Mouse (Mus musculus) brain, adult 10 weeks (tissue): Measurements from ENCODE around the gene Slc11a1. TPM values are rescaled to one million over a fixed set of nuclear protein-coding genes. Genes with fewer than 3 reads are reported as not detected.

ENCODE experiments used
- polyA plus RNA-seq: library from polyadenylated mRNA; stranded (reverse); fragments of 350-450 nt; fragmentation: Illumina TruSeq; extraction: RNeasy Lipid Tissue Mini Kit (QIAGEN cat#74804); gene quantifications from one replicate; pipeline ENCODE4 v1.2.3, GENCODE M21; 2015; ENCODE audit warnings: low read depth, low replicate concordance

The Slc11a1 gene
- polyA plus RNA-seq: 5.6 TPM

GRCm38 (mm10) chr1:74374980-74375379 lies at the start of gene Slc11a1:
Slc11a1 (plus strand) TSS chr1:74375195.

DNA sequence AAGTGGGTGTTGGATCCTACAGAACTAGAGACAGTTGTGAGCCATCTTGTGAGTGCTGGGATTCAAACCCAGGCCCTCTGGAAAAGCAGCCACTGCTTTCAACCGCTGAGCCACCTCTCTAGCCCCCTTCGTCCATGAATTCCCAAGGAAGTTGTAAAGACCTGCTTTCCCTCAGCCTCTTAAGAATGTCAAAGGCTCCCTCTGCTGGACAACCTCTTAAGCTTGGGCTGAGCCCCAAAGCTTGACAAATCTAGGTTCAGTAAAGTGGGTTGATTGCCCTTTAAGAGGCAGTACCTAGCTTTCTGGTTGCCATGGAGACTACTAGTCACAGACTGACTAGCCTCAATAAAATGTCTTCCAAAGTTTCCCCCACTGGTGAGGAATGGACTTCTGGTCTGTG lies 13.2 kb upstream of the Slc11a1 start, which contains the start of gene Catip:
TSS of gene Catip (plus strand) at position 297 of the 400 bp plus-strand sequence.

DNA sequence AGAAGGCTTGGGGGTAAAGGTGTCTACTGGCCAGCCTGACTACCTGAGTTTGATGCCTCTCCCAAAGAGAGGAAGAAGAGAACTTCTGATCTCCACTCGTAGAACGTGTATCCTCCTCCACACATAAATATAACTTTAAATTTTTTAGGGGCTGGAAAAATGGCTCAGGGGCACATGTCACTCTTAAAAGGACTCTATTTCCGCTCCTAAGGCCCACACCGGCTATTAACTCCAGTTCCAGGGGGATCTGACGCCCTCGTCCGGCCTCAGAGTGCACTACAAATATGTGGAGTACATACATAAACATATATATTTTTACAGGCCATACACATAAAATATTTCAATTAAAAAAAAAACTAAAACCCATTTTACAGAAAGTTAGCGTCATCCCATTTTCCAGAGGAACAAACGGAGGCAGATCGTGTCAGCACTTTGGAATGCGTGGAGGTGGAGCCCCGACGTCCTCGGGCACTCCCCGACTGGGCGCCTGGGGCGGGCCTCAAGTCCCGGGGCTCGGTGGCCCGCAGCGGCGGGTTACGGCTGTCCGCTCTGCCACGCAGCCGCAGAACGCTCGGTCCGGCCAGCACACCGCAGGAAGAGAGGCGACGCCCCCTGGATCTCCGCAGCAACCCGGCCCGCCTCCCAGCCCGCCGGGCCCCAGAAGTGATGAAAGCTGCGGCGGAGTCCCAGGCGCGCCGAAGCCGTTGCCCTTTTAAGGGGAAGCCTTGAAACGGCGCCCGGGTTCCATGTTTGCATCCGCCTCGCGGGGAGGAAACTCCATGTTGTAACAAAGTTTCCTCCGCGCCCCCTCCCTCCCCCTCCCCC lies 16.1 kb downstream of the Slc11a1 start, which contains the start of gene Ctdsp1:
TSS of gene Ctdsp1 (plus strand) at position 586 of the 825 bp plus-strand sequence.

DNA sequence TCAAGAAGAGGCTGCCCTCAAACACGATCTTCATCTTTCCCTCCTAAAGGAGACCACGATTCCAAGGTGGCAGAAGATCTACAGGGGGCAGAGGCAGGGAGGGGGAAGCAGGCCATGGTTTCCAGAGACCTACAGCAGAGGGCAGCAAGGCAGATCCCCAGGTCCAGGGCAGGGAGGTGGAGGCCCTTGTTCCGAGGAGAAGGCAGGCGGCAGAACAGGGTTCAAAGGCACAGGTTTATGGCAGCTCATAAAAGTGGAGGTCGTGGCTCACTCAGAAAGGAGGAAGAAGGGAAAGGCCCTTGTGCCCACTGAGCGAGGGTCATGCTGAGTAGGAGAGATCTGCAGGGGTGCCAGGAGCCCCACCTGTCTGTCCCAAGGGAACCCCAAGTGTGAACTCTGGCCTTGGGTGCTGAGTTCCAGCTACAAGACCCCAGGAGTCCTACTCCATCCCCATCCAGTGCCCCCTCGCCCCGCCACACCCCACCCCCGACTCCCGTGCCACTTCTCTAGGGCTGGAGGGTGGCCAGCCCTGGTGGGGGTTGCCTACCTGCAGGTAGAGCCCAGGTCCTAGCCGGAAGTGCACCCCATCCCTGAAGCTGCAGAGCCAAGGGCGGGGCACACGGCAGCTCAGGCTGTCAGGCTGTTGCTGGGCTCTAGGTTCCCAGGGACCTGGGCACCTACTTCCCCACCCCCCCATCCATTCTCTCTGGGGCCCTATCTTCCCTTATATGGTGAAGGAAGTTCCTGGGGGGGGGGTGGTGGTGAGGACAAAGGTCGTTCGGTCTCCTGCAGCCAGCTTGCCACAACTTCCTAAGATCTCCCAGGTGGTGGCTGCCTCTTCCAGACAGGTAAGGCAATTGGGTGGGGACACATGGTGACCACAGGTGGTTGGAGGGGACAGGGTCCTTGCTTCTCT lies 33.9 kb downstream of the Slc11a1 start, which contains the start of gene Vil1:
TSS of gene Vil1 (plus strand) at position 788 of the 916 bp plus-strand sequence.

Other genes starting within 250 kb of the Slc11a1 start
- not detected for gene Rufy4, start 249.7 kb upstream of the Slc11a1 start, polyA plus RNA-seq
- gene Cxcr2, start 221.2 kb upstream of the Slc11a1 start, polyA plus RNA-seq: not detected
- gene Cxcr1, start 180.6 kb upstream of the Slc11a1 start, polyA plus RNA-seq: not detected
- 293 TPM for gene Arpc2, start 139.1 kb upstream of the Slc11a1 start, polyA plus RNA-seq
- not detected for gene Gpbar1, start 96.6 kb upstream of the Slc11a1 start, polyA plus RNA-seq
- gene Aamp, start 90.5 kb upstream of the Slc11a1 start, polyA plus RNA-seq: 163 TPM
- gene Pnkd, start 90.3 kb upstream of the Slc11a1 start, polyA plus RNA-seq: 190 TPM
- 43.4 TPM for gene Tmbim1, start 69.6 kb upstream of the Slc11a1 start, polyA plus RNA-seq
- gene Catip, start 13.1 kb upstream of the Slc11a1 start, polyA plus RNA-seq: 3.0 TPM
- 21.4 TPM for gene Ctdsp1, start 16.3 kb downstream of the Slc11a1 start, polyA plus RNA-seq
- 0.31 TPM for gene Vil1, start 34.2 kb downstream of the Slc11a1 start, polyA plus RNA-seq
- gene Cnot9, start 130.9 kb downstream of the Slc11a1 start, polyA plus RNA-seq: 23.2 TPM
- 18.9 TPM for gene Plcd4, start 167.7 kb downstream of the Slc11a1 start, polyA plus RNA-seq
- 11.9 TPM for gene Usp37, start 169.1 kb downstream of the Slc11a1 start, polyA plus RNA-seq
- gene Zfp142, start 213.1 kb downstream of the Slc11a1 start, polyA plus RNA-seq: 13.0 TPM
- gene Bcs1l, start 213.1 kb downstream of the Slc11a1 start, polyA plus RNA-seq: 27.9 TPM
- 63.7 TPM for gene Rnf25, start 226.2 kb downstream of the Slc11a1 start, polyA plus RNA-seq
- 2.6 TPM for gene Stk36, start 226.2 kb downstream of the Slc11a1 start, polyA plus RNA-seq